Mouse (Mus musculus): ENCODE data around the gene Wwp2.

Wwp2 gene

DNA sequence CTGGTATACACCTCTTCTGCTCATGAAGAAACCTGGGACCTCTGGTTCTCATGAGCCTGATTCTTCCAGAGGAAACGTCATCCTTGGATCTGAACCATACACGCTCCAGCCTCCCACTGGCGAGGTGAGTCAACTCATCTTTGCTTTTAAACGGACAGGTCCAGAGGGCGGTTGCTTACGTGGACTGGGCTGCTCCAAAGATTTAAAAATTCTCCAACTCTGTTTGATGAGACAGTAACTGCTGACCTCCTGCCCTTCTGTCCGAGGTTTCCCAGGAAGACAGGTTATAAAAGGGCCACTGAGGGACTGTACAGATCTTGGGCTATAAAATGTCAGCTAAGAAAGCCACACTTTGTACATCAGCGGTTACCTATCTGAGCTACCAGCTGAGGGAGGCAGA is 5.3 kb upstream of the Wwp2 start:
- DNase-seq (ENCODE audit: extremely low spot score, low spot score): no peak

DNA sequence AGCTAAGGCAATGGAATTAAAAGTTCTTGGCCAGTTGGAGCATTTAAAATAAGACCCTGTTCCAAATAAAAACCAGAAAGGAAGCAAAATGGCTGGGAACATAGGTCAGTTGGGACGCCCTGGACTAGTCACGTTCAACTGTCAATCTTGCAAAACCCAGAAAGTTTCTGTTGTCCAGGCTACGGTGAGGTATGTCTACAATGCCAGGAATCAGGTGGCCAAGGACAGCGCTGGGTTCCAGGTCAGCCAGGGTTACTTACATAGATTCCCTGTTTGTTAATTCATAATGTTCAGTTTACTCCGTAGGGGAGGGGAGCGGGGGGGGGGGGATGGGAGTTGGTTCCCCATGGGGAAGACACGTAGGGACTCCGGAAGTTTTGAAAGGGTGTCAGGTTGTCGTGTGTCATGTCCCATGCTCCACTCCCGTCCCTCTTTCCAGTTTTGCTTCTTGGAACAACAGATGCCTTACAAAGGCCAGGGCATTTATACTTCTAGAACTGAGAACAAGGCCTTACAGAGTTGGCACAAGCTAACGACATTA is 674 bp upstream of the Wwp2 start:
- no peak for DNase-seq (ENCODE audit: extremely low spot score, low spot score)

DNA sequence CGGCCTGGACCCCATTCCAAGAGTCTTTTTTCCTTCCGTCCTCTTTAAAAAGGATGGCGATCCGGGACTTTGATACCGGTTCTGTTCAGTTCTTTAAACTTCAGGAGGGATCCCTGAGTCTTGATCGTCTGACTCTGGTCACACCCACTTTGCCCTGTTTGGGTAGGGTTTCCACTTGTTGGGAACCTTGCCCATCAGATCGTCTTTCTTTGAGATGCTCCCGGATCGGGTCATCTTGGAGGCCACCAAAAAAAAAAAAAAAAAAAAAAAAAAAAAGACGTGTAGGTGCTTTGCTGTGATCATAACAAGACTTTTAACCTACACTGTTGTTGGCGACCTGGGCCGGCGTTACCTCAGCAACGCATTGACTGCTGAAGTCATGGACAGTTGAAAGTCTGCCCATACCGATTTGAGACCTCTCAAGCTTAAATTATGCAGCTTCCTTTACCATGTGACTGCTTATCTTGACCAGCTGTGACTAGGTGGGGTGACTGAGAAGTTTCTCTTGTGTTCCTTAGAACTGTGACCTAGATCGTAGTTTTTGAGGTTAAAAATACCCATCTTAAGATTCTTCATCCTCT is 766 bp downstream of the Wwp2 start:
- no peak for DNase-seq (ENCODE audit: extremely low spot score, low spot score)

DNA sequence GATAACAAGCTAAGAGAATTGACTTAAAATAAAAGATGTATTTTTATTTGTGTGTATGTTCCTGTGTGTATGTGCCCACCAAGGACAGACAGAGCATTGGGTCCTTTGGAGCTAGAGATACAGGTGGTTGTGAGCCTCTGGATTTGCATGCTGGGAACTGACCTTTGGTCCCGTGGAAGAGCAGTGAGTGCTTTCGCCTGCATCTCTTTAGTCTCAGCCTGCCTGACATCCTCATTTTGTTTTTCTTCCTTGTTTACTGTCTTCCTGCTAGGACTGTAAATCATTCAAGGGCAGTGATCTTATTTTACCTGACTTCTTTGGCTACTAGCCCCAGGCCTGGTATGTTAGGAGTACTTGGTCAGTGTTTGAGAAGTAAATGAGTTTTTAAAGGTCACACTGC is 1.5 kb downstream of the Wwp2 start:
- no peak for DNase-seq (ENCODE audit: extremely low spot score, low spot score)

DNA sequence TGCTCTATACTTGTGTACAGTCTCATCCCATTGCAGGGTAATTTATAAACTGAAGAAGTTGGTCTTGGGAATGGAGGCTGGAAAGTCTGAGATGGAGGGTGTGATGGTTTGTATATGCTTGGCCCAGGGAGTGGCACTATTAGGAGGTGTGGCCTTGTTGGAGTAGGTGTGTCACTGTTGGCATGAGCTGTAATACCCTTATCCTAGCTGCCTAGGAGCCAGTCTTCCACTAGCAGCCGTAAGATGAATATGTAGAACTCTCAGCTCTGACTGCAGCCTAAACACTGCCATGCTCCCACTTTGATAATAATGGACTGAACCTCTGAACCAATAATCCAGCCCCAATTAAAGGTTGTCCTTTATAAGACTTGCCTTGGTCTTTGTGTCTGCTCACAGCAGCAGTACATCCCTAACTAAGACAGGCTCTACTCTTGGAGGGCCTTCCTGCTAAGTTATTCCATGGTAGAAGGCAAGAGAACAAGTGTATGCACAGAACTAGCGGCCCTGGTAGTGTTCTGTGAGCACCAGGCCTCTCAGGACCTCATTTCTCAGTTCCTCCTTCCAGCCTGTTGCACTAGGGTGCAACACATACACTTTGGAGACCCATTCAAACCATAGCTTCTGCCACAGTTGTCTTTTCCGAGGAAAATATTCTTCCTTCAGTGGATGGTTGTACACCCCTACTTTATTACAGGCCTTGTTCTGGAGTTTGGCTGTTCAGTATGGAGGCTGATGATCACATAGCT is 3.9 kb downstream of the Wwp2 start:
- no peak for DNase-seq (ENCODE audit: extremely low spot score, low spot score)

DNA sequence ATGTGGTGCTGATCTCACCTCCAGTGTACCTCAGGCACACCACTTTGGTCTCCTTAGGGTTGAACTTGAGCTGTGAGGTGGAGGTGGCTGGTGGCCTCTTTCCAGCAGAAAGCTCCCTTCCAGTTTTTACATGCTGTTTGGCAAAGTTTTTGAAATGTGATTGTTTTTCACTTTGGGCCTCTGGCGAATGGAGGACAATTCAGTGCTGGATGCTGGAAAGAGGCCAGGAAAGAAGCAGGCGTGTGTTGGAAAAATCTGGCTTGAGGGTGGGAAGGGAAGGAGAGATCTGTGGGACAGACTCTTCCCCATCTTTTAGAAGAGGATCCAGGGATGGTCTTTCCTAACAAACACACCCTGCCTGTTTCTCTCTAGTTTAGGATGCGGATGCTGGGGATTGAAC is 8.5 kb downstream of the Wwp2 start:
- no peak for DNase-seq (ENCODE audit: extremely low spot score, low spot score)

DNA sequence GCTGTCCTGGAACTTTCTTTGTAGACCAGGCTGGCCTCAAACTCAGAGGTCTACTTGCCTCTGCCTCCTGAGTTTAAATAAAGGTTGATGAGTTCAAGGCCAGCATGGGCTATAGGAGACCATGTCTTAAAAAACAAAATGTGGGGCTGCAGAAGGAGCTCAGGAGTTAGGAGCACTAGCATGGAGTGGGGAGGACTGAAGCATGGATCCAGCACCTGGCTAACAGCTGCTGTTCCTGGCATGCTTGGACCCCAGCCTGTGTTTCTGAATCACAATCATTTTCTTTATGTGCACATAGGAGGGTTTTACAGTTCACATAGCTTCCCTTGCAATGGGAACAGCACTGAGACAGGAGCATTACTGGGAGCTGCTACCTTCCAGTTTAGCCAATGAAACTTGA is 11.5 kb downstream of the Wwp2 start:
- DNase-seq (ENCODE audit: extremely low spot score, low spot score): no peak

DNA sequence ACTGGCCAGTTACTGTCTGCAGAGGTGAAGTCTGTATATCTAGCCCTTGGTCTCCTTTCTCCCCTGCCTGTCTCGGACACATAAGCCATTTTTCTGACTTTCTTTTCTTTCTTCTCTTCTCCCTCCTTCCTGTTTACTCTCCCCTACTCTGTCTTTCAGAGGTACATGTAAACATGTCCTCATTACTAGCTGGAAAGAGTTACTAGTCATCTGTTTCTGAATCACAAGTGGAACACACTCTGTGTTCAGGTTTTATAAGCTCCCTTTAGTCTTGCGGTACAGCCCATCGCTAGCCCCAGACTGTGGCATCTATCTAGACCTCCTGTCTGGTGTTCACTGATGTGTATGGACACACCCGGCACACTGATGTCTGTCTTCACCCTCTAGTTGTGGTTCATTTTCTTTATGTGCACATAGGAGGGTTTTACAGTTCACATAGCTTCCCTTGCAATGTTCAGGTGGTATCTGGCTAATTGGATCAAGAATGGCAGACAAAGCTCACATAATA is 12.3 kb downstream of the Wwp2 start:
- no peak for DNase-seq (ENCODE audit: extremely low spot score, low spot score)

DNA sequence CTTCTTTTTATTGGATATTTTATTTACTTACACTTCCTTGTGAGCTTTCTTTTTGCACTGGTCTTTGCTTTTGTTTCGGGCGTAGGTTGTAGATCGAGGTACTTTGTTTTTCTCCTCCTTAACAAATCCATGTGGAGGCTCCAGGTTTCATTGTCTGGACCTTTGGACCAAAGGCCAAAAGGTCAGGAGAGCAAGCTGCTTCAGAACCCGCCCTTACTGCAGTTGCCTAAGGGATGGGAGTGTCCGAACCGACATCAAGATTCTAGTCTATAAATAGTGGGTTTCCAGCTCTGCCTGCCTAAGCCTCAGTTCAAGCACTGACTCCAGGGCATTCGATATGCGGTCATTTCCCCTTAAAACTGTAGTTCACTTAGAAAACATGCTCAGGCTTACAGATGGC is 13.0 kb downstream of the Wwp2 start:
- no peak for DNase-seq (ENCODE audit: extremely low spot score, low spot score)

DNA sequence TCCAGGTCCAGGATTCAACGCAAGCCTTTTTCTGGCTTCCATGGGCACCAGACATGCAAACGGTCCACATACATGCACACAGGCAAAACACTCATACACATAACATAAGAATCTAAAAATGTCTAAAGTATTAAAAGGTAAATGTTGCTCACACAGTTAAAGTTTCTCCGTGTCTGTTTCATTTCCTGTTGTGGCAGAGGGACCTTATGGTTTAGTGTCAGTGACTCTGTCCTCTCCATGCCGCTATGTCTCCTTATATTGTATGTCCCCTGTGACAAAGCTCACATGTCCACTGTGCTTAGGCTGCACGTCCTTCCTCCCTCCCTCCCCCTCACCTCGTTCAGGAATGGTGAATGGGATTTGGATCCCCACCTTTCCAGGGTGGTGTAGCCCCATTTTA is 13.5 kb downstream of the Wwp2 start:
- no peak for DNase-seq (ENCODE audit: extremely low spot score, low spot score)

DNA sequence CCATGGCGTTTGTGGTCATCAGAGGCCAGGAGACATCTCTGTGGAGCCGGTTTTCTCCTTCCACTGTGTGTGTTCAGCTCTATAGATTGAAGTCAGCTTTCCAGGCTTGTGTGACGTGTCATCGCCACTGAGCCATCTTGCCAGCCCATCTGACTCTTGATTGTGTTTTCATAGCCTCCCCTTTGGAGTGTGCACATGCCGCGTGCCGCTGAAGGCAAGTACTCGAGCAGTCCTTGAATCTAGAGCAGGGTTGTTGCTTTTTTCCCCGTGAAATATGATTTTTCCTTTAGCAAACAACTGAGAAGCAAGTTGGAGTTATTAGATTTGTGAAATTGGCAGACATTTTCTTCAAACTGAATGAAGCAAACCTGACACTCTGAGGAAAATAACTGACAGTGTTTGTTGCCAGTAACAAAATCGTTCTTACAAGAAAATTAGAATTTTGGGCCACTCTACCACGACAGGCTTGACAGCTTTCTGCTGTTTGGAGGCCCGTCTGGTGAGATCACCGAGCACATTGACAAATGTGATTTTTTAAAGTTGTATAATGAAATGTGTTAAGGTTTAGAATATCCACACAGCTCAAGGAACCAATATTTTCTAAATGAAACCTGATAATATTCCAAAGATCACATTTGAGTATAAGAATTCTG is 15.4 kb downstream of the Wwp2 start:
- no peak for DNase-seq (ENCODE audit: extremely low spot score, low spot score)

DNA sequence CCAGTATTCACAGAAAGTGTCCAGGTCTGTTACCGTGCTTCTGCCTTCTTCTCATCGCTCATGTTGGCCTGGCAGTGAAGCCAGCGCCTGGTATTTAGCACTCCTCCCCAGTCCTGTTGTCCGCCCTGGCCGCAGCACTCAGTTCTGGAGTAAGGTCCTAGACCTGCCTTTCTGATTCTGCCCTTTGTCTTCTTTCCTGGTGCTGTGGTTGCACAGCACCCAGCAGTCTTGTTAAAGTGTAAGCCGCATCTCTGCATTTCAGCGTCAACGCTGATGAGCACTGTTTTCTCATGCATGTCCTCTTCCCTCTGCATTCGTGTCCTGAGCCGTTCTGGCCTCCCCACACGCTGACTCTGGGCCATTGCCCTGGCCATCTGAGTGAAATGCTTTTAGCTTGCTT is 17.2 kb downstream of the Wwp2 start:
- DNase-seq (ENCODE audit: extremely low spot score, low spot score): no peak

DNA sequence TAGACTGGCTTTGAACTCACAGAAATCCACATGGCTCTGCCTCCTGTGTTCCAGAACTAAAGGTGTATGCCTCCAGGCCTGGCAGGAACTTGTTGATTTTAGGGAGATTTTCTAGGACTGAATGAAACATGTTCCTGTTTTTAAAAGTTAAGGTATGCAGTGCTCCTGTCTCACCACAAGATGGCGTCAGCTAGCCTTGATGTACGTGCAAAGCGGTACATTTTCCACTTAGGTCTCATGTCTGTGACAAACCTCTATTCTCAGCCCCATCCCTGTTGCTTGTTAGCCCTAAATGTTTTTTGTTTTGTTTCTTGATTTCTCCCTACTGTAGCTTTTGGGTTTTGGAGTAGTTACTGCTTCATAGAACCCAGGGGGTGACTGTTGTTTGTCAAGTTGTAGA is 19.1 kb downstream of the Wwp2 start:
- DNase-seq (ENCODE audit: extremely low spot score, low spot score): peak; percentile 37

DNA sequence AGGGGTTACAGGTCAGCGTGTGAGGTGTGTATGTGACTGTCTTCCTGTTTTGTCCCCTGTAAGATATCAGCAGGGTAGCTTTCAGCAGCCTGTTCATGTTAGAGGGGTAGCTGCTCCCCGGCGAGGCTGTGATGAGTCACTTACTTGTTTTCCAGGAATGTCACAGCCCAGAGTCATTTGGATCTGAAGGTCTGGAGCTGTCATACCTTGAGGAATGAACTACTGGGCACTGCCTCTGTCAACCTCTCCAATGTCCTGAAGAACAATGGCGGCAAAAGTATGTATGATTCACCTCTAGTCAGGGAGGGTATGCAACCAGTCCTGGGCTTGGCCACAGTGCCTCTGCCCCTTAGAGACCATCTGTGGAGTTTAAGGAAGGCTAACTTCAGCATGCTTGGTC is 21.6 kb downstream of the Wwp2 start:
- DNase-seq (ENCODE audit: extremely low spot score, low spot score): no peak

DNA sequence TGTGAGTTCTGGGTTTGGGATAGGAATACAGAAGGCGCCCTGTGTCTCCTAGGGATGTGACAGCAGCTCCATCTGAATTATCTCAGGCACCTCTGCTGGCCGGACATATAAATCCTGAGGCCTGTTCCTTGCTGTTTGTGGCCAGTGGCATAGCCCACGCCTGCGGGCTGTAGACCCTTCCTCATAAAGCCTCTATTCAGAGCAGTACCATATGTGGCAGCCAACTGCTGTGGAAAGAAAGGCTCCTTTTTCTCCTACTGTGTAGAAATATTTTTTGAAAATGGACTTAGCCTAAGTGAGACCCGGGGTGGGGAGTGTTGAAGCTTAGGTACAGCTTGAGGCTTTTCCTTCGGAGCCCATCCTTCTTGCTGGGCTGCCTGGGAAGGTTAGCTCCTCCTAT is 22.1 kb downstream of the Wwp2 start:
- DNase-seq (ENCODE audit: extremely low spot score, low spot score): no peak

DNA sequence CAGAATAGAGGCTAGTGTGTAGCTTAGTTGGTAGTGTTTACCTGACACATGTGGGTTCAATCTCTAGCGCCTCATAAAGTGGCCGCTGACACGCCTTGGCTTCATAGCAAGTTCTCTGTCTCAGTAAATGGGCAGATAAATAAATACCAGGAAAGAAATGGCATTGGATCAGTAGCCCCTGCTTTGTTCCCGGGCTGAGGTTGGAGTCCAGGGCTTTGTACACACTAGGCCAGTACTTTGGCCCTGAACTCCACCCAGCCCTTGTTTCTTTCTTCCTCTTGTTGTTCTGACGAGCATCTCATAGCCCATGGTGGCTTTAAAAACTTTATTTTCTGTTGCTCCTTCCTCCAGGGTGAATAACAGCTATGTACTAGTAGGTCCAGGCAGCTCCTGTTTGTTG is 26.3 kb downstream of the Wwp2 start:
- no peak for DNase-seq (ENCODE audit: extremely low spot score, low spot score)

DNA sequence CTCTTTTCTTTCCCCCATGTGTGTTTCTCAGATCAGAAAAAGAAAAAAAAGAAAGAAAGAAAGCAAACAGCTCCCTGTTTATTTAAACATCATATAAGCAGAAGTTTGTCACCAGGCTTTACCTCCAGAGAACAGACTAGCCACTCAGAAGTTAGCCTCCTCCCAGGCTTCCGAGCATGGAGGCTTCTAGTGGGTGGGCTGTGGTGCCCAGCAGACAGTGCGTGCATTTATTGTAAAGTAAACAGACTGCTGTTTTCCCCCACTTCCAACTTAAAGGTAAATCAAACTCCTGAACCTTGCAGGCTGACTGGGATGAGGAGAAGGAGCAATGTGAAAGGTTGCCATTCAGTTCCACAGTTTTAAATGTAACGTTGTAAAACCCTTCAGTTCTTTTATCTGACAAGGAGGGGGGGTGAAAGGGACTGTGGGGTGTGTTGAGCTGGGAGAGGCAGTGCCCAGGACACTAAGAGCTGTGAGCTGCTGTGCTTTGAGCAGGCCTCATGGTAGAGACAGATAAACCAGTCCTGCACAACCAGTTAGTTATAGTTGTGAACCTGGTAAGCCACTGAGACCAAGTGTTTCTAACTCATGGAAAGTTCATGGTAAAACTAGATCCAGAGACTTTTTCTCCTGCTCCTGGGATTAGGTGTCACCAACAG is 29.3 kb downstream of the Wwp2 start:
- no peak for DNase-seq (ENCODE audit: extremely low spot score, low spot score)

DNA sequence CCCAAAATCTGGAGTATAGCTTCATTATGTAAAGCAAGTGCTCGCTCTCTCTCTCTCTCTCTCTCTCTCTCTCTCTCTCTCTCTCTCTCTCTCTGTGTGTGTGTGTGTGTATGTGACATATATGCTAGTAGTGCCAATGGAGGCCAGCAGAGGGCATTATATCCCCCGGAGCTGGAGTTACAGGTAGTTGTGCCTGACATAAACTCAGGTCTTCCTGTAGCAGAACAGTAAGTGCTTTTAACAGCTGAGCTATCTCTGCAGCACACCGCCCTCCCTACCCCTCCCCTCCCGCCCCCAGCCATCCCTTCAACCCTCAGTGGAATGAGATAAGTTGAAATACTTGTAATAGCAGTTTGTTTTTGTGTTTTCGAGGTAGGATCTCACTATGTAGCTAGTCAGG is 30.5 kb downstream of the Wwp2 start:
- no peak for DNase-seq (ENCODE audit: extremely low spot score, low spot score)

DNA sequence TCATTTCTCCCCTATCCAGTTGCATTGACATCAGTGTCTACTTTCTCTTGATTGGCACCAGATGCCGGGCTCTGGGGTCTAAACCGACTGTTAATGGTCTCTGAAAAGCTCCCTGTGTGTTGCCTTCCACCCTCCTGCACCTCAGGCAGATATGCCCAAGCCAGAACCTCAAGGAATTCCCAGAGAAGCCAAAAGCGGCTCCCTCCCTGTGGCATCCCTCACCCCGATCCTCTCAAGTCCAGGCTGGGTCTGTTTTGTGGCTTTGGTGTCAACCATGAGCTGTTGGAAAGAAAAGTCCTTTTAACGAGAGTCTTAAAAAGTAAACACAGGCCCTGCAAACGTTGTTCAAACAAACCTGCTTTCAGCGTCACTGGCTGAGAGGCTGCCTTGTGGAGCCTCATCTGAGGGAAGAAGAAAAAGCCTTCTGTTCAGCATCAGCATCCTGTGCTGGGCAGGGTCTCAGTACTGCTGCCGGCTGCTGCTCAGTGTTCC is 32.7 kb downstream of the Wwp2 start:
- DNase-seq (ENCODE audit: extremely low spot score, low spot score): no peak

DNA sequence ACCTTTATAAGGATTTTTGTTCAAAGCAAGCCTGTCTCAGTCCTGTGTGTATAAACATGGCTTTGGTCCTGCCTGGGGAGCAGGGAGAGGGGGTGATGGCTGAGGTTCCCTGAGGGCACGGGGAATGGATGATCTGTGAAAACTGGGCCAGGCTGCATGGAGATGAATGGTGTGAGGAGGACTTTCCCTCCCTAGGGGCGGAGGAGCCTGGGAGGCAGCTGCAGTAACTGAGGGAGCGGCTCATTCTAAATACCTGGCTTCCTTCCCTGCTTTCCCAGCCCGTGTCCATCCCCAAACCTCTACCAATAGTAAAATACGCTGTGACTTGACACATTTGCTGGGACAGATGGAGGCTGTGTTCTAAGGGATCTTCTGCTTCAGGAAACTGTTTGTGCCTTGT is 34.1 kb downstream of the Wwp2 start:
- DNase-seq (ENCODE audit: extremely low spot score, low spot score): no peak

DNA sequence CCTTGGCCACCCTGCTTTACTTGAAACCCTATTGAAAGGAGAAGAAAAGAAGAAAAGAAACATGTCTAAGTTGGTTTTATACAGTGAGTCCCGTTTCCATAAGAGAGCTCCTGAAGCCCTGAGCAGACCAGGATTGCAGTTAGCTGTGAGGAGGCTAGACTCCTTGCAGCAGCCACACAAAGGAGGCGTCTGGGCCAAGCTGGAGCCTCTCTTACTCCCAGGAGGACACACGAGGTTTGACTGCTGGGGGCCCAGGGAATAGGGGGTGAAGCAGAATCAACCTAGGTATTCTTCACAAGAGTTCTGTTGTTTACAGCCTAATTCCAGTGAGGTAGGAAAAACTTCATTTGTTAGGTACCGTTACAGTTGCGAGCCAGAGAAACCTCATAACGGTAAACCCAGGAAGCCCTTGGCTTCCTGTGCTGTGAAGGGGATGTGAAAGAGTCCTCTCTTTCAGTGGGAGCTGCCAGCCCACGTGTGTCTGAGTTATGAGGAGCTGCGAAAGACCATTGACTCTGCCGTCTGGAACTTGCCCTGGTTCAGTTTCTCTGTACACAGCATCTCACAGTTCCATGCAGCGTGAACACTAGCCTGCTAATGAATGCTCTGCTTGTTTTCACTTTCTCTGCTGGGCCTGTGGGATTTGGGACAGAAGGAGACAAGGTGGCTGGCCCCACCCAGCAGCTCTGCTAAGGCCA is 36.4 kb downstream of the Wwp2 start:
- DNase-seq (ENCODE audit: extremely low spot score, low spot score): no peak

All from neural tube, embryonic 10.5 days (tissue).